Mouse (Mus musculus) G1E (cell line): ENCODE measurements at regions not wholly inside any gene's neighbourhood (a gene's known extent, or its start where the extent isn't known, plus 50 kb on each side); places are given as distances from the start of the nearest gene placed in this dataset.
A peak's percentile ranks its signal among the peaks of the same experiment; 100 is the strongest.

Source experiments
- ATAC-seq: 2 replicates; pipeline ENCODE4 v1.8.0; 2016; ENCODE audit warnings: mild to moderate bottlenecking; ENCODE audit not compliant: insufficient number of reproducible peaks, poor library complexity, low FRiP score, severe bottlenecking; ENCODE audit errors: extremely low read depth
- DNase-seq: peaks from one replicate; pipeline ENCODE4 v3.0.0; 2012; ENCODE audit warnings: low spot score
- H3K27me3 ChIP-seq: 2 replicates; pipeline ENCODE4 v1.6.1; 2012; ENCODE audit warnings: mild to moderate bottlenecking, low read length, inconsistent platforms; ENCODE audit not compliant: insufficient read depth
- H3K36me3 ChIP-seq: replicated peaks from 2 replicates; pipeline ENCODE3; 2012; ENCODE audit warnings: mild to moderate bottlenecking, inconsistent platforms
- H3K4me1 ChIP-seq: 2 replicates; pipeline ENCODE4 v1.6.1; 2012; ENCODE audit warnings: low read depth, low read length, inconsistent platforms, mixed read lengths; ENCODE audit not compliant: insufficient read depth
- H3K4me3 ChIP-seq: 2 replicates; pipeline ENCODE4 v1.5.1; 2012; ENCODE audit warnings: low read depth, mild to moderate bottlenecking, inconsistent platforms, low read length, moderate library complexity, mixed read lengths
- H3K9me3 ChIP-seq: replicated peaks from 2 replicates; pipeline ENCODE4 v1.6.1; 2012; ENCODE audit warnings: inconsistent platforms
- CTCF ChIP-seq: IDR thresholded peaks from 2 replicates; pipeline ENCODE4 v1.5.1; 2012; ENCODE audit warnings: low read depth, low read length, inconsistent platforms, mixed read lengths
- GATA1 ChIP-seq: IDR thresholded peaks from 2 replicates; pipeline ENCODE4 v1.6.1; 2012; ENCODE audit warnings: borderline replicate concordance, low read length, inconsistent platforms, mixed read lengths
- GATA2 ChIP-seq: IDR thresholded peaks from 2 replicates; pipeline ENCODE4 v1.6.1; 2012; ENCODE audit warnings: low read depth, low read length, inconsistent platforms, borderline replicate concordance
- POLR2AphosphoS5 ChIP-seq: IDR thresholded peaks from 2 replicates; pipeline ENCODE4 v1.6.1; 2012; ENCODE audit warnings: low read depth, low read length, inconsistent platforms; ENCODE audit not compliant: insufficient replicate concordance
- TAL1 ChIP-seq: conservative IDR thresholded peaks from 2 replicates; pipeline ENCODE4 v1.6.1; 2012; ENCODE audit warnings: low read depth, low read length, inconsistent platforms, mixed read lengths

- DNase-seq (no peak), ATAC-seq (no peak)
- TF ChIP-seq GATA1: no peak
- TF ChIP-seq CTCF: no peak
- TF ChIP-seq POLR2AphosphoS5: no peak
- no peak for TF ChIP-seq TAL1
- TF ChIP-seq GATA2: no peak
- no peaks in the 10 kb centered on the region for H3K9me3 ChIP-seq
- peaks cover 4% of the 10 kb centered on the region; the same call in 1 of the 2 replicates for H3K4me1 ChIP-seq
- H3K36me3 ChIP-seq: no peaks in the 10 kb centered on the region
- H3K27me3 ChIP-seq: no peaks in the 10 kb centered on the region
- no peak overlapping the region for H3K4me3 ChIP-seq
Measured at GRCm38 (mm10) chr9:27658001-27658400, 132.6 kb upstream of the Opcml start.

- H3K9me3 ChIP-seq: no peaks in the 10 kb centered on the region
Measured at GRCm38 (mm10) chr9:27661431-27662300, 128.9 kb upstream of the Opcml start.

GRCm38 (mm10) chr9:27663230-27663629 is 127.3 kb upstream of the Opcml start:
- TF ChIP-seq GATA1: no peak
- no peak for TF ChIP-seq TAL1
- no peak for TF ChIP-seq CTCF
- no peak for TF ChIP-seq GATA2
- no peak for TF ChIP-seq POLR2AphosphoS5
- DNase-seq (no peak), ATAC-seq (no peak)

More at GRCm38 (mm10) chr9:27661431-27662300, 128.9 kb upstream of the Opcml start:
- DNase-seq (no peak), ATAC-seq (no peak)
- TF ChIP-seq POLR2AphosphoS5 (no peak), CTCF (no peak), GATA1 (no peak), GATA2 (no peak), TAL1 (no peak)
- Histone ChIP-seq H3K27me3 (no peaks in the 10 kb centered on the region), H3K4me1 (peaks cover 10% of the 10 kb centered on the region; the same call in 1 of the 2 replicates), H3K36me3 (no peaks in the 10 kb centered on the region), H3K4me3 (no peak overlapping the region)

GRCm38 (mm10) chr9:27665659-27666058 is 124.9 kb upstream of the Opcml start:
- Histone ChIP-seq H3K27me3 (no peaks in the 10 kb centered on the region), H3K4me1 (peaks cover 9% of the 10 kb centered on the region; the same call in 1 of the 2 replicates), H3K36me3 (no peaks in the 10 kb centered on the region), H3K9me3 (no peaks in the 10 kb centered on the region), H3K4me3 (no peak overlapping the region)
- TF ChIP-seq TAL1 (peak; percentile 48; the same call in 1 of the 2 replicates), GATA1 (no peak)
- peak; percentile 34; the same call in 1 of the 2 replicates for ATAC-seq
- peak; percentile 1 for DNase-seq

More at GRCm38 (mm10) chr9:27663230-27663629, 127.3 kb upstream of the Opcml start:
- no peaks in the 10 kb centered on the region for H3K36me3 ChIP-seq
- H3K27me3 ChIP-seq: no peaks in the 10 kb centered on the region
- no peaks in the 10 kb centered on the region for H3K9me3 ChIP-seq
- H3K4me1 ChIP-seq: peaks cover 9% of the 10 kb centered on the region; the same call in 1 of the 2 replicates
- no peak overlapping the region for H3K4me3 ChIP-seq

GRCm38 (mm10) chr9:27670032-27670740 is 120.4 kb upstream of the Opcml start:
- no peaks in the 10 kb centered on the region for H3K9me3 ChIP-seq
- H3K27me3 ChIP-seq: no peaks in the 10 kb centered on the region
- no peak for DNase-seq
- no peak for ATAC-seq
- H3K4me3 ChIP-seq: no peak overlapping the region
- H3K4me1 ChIP-seq: peaks cover 7% of the 10 kb centered on the region; the same call in 1 of the 2 replicates
- no peaks in the 10 kb centered on the region for H3K36me3 ChIP-seq
- no peak for TF ChIP-seq TAL1
- TF ChIP-seq GATA1: no peak
- TF ChIP-seq CTCF: no peak
- TF ChIP-seq GATA2: no peak
- no peak for TF ChIP-seq POLR2AphosphoS5

GRCm38 (mm10) chr9:27685325-27685724 is 105.2 kb upstream of the Opcml start:
- Histone ChIP-seq H3K4me3 (no peak overlapping the region), H3K4me1 (no peaks in the 10 kb centered on the region), H3K9me3 (no peaks in the 10 kb centered on the region), H3K27me3 (no peaks in the 10 kb centered on the region), H3K36me3 (no peaks in the 10 kb centered on the region)
- no peak for DNase-seq
- ATAC-seq: no peak
- TF ChIP-seq GATA2 (no peak), GATA1 (no peak), TAL1 (no peak), POLR2AphosphoS5 (no peak), CTCF (no peak)
